Mouse (Mus musculus) kidney, adult 18-20 months (tissue): ENCODE measurements at regions not wholly inside any gene's neighbourhood (a gene's known extent, or its start where the extent isn't known, plus 50 kb on each side); places are given as distances from the start of the nearest gene placed in this dataset.

Source experiments
- DNase-seq: peaks from one replicate; pipeline ENCODE4 v3.0.0; 2021

DNA sequence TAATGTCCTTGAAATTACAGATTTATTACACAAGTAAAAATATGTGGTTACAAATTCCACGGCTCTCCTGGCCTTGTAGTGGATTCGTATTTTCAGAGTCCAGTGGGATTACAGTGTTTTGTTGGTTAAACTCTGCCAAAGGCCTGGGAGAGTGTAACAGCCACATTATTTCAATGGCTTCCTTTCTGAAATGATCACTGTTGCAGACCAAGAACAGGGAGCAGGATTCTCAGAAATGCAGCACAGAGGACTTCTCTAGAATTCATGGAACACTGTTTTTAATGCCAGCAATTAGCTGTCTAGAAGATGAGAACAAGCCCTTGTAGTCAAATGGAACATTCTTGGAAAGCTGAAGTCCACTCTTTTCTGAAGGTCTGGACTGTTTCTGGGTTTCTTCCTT, 505.8 kb upstream of the Adgrl2 start:
- no peak for DNase-seq

DNA sequence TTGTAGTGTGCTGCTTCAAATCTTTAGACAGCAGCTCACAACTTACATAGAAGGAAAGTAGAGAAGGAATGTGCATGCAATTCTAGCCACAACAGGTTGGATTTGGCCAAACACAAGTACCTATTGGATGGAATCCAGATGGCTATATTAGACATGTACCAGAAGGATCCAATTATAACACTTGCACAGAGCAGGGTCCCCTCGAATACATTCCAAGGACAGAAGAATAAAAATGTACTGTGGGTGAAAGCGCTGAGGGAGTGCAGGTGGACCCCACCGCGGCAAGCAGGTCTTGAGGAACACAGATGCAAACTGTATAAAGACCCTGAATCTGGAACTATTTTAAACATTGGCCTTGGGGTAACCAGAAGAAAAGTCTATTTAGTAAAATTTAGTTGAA, 497.8 kb upstream of the Adgrl2 start:
- DNase-seq, result no peak

DNA sequence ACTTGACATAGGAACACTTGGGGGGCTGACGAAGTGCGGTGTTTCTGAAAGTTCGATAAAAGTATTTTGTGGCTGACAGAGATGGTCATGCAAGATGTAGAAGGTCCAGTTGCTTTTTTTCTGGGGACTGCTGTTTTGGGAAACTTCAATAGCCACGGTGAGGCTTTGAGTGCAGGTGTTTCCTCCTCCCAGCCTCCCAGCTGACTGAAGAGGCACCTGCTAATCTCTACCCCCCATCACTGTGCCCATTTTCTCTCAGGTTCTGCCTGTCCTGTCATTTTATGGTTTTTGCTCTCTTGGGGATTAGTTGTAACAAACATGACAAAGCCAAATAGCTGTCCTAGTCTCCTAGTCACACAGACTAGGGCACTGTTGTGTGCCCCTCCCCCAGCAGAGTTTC, 495.1 kb upstream of the Adgrl2 start:
- no peak for DNase-seq

DNA sequence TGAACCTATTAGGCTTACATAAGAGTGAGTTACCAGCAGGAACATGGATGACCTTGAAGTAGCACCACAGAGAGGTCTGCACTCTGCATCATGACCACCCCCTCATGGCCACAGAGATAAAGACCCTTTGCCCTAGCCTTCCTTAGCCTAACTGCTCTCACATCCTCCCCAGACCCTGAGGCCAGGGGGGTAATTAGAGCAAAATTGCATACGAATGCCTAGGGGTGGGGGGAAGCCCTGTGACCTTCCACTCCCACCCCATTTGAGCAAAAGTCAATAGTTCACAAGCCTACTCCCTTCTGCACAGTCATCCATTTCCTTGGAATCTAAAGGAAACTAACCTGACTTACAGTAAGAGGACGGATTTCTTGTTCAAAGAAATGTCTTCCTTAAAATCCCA, 494.0 kb upstream of the Adgrl2 start:
- DNase-seq, result no peak

DNA sequence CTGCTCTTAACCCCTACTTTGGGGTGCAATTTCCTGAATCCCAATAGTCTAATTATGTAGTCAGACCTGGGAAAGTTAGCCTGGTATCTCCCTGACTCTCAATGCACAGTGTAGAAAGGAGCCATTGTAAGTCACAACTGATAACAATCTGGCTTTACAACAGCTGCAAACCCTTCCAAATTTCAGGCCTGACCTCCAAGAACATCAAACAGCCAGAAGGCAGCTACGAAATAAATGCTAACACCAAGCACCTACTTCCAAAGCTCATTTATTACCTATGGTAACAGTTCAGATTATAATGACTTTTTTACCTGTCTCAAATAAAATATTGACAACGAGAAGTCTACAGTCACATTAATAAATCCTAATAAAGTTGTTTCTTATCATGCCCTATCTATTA, 485.8 kb upstream of the Adgrl2 start:
- DNase-seq, result no peak

DNA sequence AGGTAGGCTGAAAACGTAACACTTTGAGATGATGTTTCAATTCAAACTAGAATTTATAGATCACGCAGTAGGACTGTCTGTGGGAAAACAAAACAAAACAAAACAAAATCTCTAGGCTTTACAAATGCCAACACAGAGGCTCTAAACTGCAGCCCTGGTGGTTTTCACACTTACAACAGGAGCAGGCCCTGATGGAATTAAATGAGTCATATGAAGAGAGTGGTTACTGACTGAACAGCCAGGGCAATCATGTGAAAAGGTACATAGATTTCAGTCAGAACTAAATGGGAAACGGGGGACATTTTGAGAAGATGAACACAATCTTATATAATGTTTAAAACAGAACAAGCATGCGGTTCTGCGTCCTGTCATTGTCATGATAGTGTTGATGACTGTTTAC, 476.6 kb upstream of the Adgrl2 start:
- DNase-seq, result no peak

DNA sequence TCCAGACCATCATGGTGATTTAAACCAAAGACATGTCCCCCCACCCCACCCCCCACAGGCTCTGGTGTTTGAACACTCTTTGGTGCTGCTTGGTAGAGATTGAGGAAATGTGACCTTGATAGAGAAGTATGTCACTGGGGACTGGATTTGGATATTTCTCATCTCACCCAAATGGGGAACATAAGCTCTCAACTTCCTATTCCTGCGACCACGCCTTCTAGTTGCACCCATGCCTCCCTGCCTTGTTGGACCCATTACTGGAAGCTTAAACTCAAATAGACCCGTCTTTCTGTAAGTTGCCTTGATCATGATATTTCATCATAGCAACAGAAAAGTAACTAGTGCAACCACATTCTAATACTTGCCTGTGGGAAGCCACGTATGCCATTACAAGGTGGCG, 474.2 kb upstream of the Adgrl2 start:
- no peak for DNase-seq

DNA sequence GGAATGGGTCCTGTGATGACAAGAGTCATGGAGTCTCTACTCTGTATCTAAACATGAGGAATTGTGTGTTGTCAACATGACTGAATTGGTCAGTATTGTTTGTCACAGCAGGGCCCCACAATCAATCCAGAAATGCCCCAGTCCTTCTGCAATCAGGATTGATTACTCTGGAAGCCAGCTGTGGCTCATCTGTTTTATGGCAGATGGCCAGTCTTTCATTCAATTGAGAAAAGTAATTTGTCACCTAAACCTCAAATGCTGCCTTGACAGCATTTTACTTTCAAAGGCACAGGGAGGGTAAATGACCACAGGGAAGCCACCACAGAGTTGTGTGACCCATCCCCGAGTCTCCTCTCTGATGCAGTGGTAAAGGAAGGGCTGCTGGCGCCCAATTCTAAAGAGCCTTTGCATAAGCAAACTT, 471.8 kb upstream of the Adgrl2 start:
- DNase-seq, result no peak

DNA sequence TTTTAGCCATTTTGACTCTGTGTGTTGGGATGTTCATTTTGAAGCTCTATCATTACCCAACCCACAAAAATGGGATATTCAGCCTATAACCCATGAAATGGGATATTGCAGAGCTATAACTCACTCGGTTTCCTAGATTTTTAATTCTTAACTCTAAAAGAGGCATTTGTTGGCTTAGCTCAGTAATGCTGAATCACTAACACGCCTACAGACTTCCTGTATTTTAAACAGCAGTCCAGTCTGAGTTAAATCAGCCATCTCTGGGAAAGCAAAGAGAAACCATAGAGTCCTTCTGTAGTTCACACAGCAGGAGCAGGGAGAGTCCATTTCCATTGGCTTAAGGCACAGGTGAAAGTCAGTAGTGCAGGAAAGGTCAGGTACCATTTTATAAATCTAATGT, 471.3 kb upstream of the Adgrl2 start:
- no peak for DNase-seq

DNA sequence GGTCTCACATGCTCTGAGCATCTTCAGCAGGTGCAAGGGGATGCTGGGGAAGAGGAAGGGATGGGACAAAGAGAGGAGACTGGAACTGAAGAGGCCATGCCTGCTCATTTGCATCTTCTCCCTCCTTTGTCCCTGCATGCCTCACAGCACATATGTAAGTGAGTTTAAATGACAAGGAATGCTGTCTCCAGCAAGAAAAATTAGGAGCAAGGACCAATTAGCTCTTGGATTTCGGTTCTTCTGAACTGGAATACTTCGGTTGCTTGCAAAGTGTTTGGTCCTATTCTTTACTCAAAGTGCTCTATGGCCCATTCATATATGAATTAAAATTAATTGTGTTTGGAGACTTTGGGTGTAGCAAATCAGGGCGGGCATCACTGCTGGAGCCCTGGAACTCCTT, 459.0 kb upstream of the Adgrl2 start:
- DNase-seq, result no peak

DNA sequence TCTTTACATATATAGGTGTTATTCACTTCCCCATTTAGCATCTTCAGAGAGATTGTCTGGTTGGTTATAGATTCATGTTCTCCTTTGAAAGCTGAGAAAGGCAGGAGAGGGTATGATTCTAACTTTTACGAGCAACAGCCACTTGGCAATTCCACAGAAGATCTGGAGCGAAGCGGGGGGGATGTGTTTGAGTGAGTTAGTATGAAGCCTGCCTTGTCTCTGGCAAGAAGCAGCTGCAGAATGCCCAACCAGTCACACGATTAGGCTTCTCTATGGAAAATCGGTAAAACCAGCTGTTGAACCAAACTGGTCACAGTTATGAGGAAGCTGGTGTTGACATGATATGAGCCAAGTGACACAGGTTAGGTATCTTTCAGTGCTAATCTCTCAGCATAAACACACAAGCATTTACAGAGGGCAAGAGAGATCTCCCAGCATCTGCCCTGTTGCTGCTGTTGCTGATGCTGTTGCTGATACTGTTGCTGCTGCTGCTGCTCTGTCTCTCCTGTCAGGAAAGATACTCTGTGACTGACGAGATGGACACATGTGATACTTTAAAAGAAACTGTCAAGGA, 455.7 kb upstream of the Adgrl2 start:
- no peak for DNase-seq

DNA sequence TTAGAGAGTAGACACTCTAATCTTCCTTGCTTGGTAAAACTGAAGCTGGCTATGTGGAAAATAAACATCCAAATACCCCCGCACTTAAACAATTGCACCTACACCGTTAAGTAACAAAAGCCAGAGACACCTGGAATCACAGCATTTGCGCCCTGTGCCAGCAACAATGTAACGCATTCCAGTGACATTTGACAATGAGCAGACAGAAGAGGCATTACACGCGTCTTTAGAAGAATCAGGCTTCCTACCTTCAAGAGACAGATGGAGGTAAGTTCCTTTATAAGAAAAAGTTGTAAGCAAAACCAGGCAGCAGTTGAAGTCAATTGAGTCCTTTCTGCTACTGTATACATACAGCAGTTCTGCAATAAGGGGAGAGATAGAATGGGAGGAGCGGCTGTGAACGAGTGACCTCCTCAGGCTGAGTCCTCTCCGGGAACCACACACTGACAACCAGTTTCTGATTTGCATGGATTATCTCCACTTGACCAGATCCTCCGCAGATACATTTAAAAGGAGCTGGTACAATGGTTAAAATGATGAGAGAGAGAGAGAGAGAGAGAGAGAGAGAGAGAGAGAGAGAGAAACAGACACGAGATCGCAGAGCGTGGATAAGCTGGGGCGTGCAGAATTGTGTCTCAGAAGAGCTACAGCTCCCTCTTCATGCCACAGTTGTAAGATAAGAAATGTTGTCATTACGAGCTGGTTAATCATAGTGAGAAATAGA, 454.7 kb upstream of the Adgrl2 start:
- peak; percentile 4 for DNase-seq

DNA sequence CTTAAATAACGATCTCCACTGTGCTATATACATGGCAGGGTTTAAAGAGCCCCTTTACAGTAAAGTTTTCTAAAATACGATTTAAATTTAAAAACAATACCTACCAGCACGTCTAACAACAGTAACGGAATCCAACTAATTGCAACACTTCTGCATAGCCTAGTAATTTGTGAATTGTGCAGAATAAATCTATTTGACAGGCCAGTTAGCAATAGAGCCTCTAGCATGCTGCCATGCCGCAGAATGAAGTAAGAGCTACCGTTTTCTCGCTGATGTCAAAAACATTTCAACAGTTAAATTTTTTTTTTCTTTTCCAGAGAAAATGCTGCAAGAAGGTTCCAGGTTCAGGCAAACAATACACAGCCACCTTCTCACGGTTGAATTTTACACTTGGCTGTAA, 454.0 kb upstream of the Adgrl2 start:
- no peak for DNase-seq

DNA sequence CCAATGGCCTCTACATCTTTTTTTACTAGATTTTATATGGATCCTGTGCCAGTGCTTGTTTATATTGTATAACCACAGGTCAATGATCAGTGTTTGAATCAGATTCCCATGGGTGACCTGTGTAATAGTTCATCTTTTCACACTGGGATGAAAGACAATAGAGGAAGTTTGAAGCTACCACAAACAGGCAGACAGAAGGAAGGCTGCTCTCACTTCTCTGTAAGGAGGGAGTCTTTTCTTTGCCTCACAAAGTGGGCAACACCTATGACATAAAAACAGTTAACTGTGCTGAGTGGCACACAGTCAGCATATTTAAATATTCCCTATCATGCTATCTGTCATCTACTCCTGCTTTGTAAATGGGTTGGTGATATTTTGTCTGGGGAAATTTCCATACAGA, 450.9 kb upstream of the Adgrl2 start:
- DNase-seq, result no peak

DNA sequence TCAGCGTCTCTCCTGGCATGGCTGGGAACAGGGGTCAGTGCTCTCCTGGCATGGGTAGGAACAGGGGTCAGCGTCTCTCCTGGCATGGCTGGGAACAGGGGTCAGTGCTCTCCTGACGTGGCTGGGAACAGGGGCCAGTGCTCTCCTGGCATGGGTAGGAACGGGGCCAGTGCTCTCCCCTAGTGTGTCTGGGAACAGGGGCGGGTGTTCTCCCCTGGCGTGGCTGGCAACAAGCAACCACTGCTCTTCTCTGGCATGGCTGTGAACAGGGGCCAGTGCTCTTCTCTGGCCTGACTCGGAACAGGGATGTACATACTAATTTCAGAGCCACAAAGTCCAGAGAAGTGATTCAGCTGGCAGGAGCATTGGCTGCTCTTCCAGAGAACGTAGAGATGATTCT, 447.4 kb upstream of the Adgrl2 start:
- DNase-seq, result no peak

DNA sequence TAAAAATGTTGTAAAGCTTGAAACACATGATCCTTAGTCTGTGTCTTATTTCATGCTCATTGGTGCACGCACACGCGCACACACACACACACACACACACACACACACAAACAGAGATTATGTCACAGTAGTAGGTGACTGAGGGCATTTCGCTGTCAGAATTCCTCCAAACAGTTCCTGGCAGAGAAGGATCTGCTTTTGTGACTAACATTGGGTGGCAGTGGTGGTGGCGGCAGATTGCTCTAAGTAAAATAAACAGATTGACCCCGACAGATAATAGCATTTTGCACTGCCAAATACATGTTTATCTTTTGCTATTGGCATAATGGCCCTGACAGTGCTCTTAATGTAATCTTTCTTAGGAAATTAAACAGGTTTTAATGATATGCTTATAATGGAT, 446.6 kb upstream of the Adgrl2 start:
- no peak for DNase-seq

DNA sequence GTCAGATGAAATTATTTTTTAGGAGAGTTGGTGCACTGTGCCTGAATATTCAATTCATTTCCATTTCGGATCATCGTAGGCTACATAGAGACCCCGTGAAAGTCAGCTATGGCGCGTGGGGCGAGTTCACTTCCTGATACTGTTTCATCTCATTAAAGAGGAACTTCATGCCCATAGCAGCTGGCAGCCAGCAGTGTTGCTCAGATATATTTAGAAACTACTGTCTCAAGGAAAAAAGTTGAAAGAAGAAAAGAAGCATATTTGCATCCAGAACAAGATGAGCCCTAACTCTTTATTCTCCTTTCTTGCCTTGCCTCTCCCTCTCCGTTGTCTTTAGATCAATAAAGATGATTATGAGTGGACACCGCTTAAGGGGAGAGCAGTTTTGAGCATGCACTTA, 446.1 kb upstream of the Adgrl2 start:
- no peak for DNase-seq

DNA sequence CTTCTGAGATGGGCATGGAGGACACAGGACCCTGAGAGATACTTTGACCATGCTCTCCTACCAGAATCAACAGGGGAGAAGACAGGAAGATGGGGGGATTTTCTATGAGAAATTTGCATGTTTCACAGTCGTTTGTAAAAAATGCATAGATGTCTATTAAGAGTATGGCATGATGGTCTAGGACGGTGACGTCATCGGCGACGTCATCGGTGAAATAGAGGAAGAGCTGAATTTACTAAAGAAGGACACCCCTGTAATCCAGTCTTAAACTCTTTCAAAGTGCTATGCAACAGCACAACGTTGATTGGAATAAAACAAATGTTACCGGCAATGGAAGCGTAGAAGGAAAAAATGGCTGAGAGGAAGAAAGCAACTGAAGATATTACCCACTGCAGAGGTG, 441.4 kb upstream of the Adgrl2 start:
- DNase-seq, result no peak

DNA sequence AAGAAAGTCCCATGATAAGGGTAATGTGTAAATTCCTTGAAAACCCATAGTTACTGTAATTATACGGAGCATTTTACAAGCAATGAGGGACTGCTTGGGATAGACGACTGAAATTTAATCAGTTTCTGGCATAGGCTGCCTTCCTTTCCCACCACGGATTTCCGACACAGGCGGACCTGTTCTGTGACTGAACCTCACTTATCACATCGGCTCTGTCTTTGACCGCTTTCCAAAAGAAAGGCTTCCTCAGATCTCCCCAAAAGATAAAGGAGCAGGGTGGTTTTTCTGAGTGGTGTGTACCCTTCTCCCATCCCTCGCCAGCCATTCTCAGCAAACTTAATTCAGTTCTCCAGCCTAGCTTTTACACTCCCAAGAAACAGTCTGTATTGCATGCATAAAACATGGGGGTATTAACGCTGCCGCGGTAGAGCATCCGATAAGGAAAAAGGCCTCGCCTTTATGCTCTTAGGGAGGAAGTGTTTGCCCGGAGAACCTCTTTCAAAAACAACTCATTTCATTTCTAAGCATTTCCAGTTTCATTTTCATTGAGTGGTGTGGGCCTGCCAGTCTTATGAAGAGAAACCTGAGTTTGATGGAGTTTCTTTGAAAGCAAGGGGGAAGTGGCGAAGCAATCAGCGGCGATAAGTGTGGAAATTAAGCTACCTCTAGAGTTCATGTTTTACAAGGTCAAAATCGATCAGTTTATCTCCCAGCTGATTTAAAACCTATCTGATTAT, 435.8 kb upstream of the Adgrl2 start:
- no peak for DNase-seq

DNA sequence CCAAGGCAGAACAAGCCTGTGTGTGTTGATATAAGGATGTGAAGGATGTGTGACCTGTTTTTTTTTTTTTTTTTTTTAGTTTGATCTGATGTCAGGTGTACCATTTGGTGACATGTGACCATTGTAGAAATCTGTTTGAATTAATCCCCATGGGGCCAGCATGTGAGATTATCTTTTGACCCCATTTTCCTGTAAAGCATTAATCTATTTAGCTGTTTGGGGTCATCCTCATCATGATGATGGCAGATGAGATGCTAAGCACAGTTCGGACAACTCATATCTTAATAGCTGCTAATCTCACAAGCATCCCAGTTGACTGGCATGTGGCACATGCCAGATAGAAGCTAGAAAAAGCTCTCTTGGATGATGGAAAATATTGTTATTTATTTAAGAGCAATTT, 434.0 kb upstream of the Adgrl2 start:
- no peak for DNase-seq

DNA sequence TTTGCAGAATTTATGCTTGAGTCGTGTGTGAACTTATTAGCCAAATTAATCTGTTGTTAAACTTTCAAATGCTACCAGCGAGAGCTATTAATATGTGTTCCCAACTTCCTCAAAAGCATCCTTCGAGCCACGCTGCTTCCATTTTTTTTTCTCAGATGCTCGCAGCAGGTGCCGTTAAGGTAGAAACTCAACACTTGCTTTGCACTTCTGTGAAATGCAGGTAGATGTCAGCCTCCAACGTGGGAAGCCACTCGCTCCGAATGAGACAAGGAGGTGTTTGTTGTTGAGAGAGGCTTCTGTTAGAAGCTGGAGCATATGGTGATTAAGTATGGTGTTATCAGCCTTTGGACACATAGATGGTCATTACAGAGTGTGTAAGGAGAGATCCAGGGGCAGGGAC, 433.1 kb upstream of the Adgrl2 start:
- no peak for DNase-seq

DNA sequence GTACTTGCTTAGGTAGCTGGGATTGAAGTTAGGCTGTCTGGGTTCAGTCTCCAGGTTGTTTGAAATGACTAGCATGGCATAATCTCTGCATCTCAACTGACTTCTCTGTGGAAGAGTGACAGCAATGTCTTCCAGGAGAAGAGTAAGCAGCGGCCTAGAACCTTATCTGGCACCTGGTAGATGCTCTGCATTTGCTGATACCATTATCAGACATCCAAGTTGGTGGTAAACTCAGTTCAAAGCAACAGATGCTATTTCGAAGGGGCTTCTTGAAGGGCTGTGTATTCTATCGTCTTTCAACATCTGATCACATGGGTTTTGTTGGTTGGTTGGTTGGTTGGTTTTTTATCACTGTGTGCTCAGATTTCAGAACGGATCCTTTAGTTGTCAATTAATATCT, 424.7 kb upstream of the Adgrl2 start:
- no peak for DNase-seq

DNA sequence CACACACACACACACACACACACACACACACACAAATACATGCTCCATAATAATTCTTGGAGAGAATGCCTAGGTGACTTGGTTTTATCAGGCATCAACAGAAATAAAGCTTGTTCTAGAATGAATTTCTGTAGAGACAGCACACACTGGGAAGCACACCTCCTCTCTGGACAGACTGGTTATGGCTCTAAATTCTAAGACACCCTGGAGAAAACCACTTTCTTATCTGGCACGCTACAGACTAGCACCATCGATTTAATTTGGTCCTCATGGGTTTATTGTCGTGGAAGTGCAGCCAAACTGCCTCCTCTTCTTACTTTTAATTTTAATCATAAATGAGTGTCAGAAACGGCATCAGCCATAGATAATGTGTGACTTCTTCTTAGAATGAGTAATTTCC, 422.8 kb upstream of the Adgrl2 start:
- DNase-seq, result no peak

DNA sequence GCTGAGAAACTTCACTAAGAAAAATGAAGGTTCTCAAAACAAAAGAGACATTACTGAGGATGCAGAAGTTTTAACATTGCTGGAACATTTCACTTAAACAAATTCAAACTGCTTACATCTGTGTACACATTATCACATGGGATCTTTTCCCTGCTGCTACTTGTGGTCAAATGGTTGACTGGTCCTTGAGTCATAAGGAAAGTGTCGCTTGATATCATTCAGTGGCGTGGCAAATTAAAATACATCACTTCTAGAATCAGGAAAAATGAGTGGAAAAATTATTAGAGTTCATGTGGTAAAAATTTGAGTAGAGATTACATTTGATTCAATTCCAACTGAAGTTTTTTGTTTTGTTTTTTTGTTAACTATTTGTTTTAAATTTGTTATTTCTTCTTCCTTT, 420.2 kb upstream of the Adgrl2 start:
- no peak for DNase-seq

DNA sequence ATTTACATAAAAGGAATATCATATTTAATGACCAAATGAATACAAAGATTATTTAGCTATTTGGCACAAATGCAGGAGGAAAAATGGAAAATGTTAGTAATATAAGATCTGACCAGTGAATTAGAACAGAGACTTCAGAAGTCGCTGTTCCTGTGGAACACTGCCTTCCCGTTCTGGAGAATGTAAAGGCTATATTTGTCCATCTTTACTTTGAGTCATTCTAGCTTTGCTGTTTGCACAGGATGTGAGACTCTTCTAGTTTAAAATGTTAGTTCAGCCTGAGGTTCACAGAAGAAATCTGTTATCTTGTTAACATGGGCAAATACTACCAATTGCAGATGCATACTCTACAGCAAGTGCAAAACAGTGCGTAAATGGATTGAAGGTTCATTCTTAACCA, 418.5 kb upstream of the Adgrl2 start:
- DNase-seq, result no peak
